Mouse (Mus musculus) stomach, adult 2 months (tissue): ENCODE data around the gene Kdelr3. TPM values are rescaled to one million over a fixed set of nuclear protein-coding genes. Genes with fewer than 3 reads are reported as not detected.

Experiments
- polyA plus RNA-seq: library from polyadenylated mRNA; depleted of rRNA; stranded (reverse); fragments of >200 nt; gene quantifications from 2 replicates; pipeline ENCODE4 v1.2.3, GENCODE M21; 2012; rRNA removed

The Kdelr3 gene
- 11.7 and 13.2 TPM in 2 replicates for polyA plus RNA-seq

GRCm38 (mm10) chr15:79516171-79517096 lies at the start of gene Kdelr3:
Gene Kdelr3 (plus strand): TSS chr15:79516411.

GRCm38 (mm10) chr15:79504707-79505452 lies 11.3 kb upstream of the Kdelr3 start, which contains the start of gene Kcnj4:
Gene Kcnj4 (minus strand): TSS chr15:79505241.

GRCm38 (mm10) chr15:79546410-79547288 lies 30.4 kb downstream of the Kdelr3 start, which contains the start of gene Ddx17:
Gene Ddx17 (minus strand): TSS chr15:79546741.

Other genes with a start within 250 kb of the Kdelr3 start
- 3.0 and 7.2 TPM in 2 replicates for gene Baiap2l2, start 230.9 kb upstream of the Kdelr3 start, polyA plus RNA-seq
- gene Pla2g6, start 188.0 kb upstream of the Kdelr3 start, polyA plus RNA-seq = 8.7 and 8.8 TPM in 2 replicates
- gene Maff, start 169.8 kb upstream of the Kdelr3 start, polyA plus RNA-seq = 4.7 and 12.1 TPM in 2 replicates
- 60.1 and 85.2 TPM in 2 replicates for gene Tmem184b, start 112.8 kb upstream of the Kdelr3 start, polyA plus RNA-seq
- gene Csnk1e, start 60.8 kb upstream of the Kdelr3 start, polyA plus RNA-seq = 15.0 and 15.3 TPM in 2 replicates
- gene Kcnj4, start 11.2 kb upstream of the Kdelr3 start, polyA plus RNA-seq = 0.06 and 0.09 TPM in 2 replicates
- gene Ddx17, start 30.3 kb downstream of the Kdelr3 start, polyA plus RNA-seq = 52.5 and 59.9 TPM in 2 replicates
- gene Dmc1, start 88.7 kb downstream of the Kdelr3 start, polyA plus RNA-seq = not detected in 2 replicates
- 0.52 TPM in 1 of 2 replicates, not detected in the other for gene Fam227a, start 142.5 kb downstream of the Kdelr3 start, polyA plus RNA-seq
- gene Cby1, start 142.8 kb downstream of the Kdelr3 start, polyA plus RNA-seq = 6.2 and 6.5 TPM in 2 replicates
- 9.1 and 14.6 TPM in 2 replicates for gene Tomm22, start 154.4 kb downstream of the Kdelr3 start, polyA plus RNA-seq
- gene Josd1, start 171.5 kb downstream of the Kdelr3 start, polyA plus RNA-seq = 11.1 and 15.2 TPM in 2 replicates
- gene Gtpbp1, start 174.4 kb downstream of the Kdelr3 start, polyA plus RNA-seq = 15.7 and 19.2 TPM in 2 replicates
- 29.7 and 33.0 TPM in 2 replicates for gene Sun2, start 226.1 kb downstream of the Kdelr3 start, polyA plus RNA-seq